Mouse (Mus musculus): Measurements from ENCODE around the gene Larp6.

GRCm38 (mm10) chr9:60692624-60693023 is 20.2 kb upstream of the Larp6 start:
- TF ChIP-seq CTCF (IDR thresholded peaks at IDR 0.05; ENCODE audit: insufficient read depth, low read length) (no peak), POLR2A (IDR thresholded peaks at IDR 0.05; ENCODE audit: borderline replicate concordance, extremely low read depth, low read depth, low read length) (no peak)

All from lung, adult 2 months (tissue).